Mouse (Mus musculus) layer of hippocampus, adult 18-20 months (tissue): ENCODE results near the gene Kdm8. TPM values are rescaled to one million over a fixed set of nuclear protein-coding genes. Genes with fewer than 3 reads are reported as not detected.

Experiments used
- DNase-seq, 2 experiments: peaks; one replicate each; pipeline ENCODE4 v3.0.0; 2022; ENCODE audit warnings: low spot score in 2 of 2
- total RNA-seq, 2 experiments: library from RNA; stranded (reverse); gene quantifications; 2 replicates each; pipeline ENCODE4 v1.2.3; 2021

Gene Kdm8
- total RNA-seq, 2 experiments from 2014 or later, result 3.2 to 4.8 TPM

- DNase-seq, result no peak
Observed at GRCm38 (mm10) chr7:125453671-125454070, 9.2 kb downstream of the Kdm8 start.

- no peak for DNase-seq
Observed at GRCm38 (mm10) chr7:125462200-125462599, 17.7 kb downstream of the Kdm8 start.

GRCm38 (mm10) chr7:125469937-125470336 lies 25.5 kb downstream of the Kdm8 start:
- peak; percentile 50 to 65 for DNase-seq

- no peak for DNase-seq
Observed at GRCm38 (mm10) chr7:125470901-125471300, 26.4 kb downstream of the Kdm8 start.

- peak; percentile 54 to 85 for DNase-seq
Observed at GRCm38 (mm10) chr7:125471991-125472741, 27.7 kb downstream of the Kdm8 start.

GRCm38 (mm10) chr7:125474535-125474934 lies 30.1 kb downstream of the Kdm8 start:
- DNase-seq, result no peak

- DNase-seq, result no peak
Observed at GRCm38 (mm10) chr7:125475601-125476251, 31.2 kb downstream of the Kdm8 start.

- no peak for DNase-seq
Observed at GRCm38 (mm10) chr7:125478391-125478984, 34.0 kb downstream of the Kdm8 start.

- DNase-seq, result no peak
Observed at GRCm38 (mm10) chr7:125480518-125480917, 36.0 kb downstream of the Kdm8 start.

GRCm38 (mm10) chr7:125482339-125482738 lies 37.9 kb downstream of the Kdm8 start:
- no peak for DNase-seq

- no peak for DNase-seq
Observed at GRCm38 (mm10) chr7:125482886-125483285, 38.4 kb downstream of the Kdm8 start.

- DNase-seq, result no peak
Observed at GRCm38 (mm10) chr7:125484791-125485190, 40.3 kb downstream of the Kdm8 start.

- DNase-seq, result no peak
Observed at GRCm38 (mm10) chr7:125486121-125486630, 41.7 kb downstream of the Kdm8 start.

- no peak for DNase-seq
Observed at GRCm38 (mm10) chr7:125487126-125487525, 42.6 kb downstream of the Kdm8 start.

GRCm38 (mm10) chr7:125488706-125489105 lies 44.2 kb downstream of the Kdm8 start:
- no peak for DNase-seq

- DNase-seq, result no peak
Observed at GRCm38 (mm10) chr7:125489636-125490035, 45.2 kb downstream of the Kdm8 start.

- DNase-seq, result peak; percentile 96 to 97
Observed at GRCm38 (mm10) chr7:125490947-125491735, 46.7 kb downstream of the Kdm8 start, which contains the start of gene Nsmce1. Nsmce1 (minus strand) TSS chr7:125491596.

- no peak for DNase-seq
Observed at GRCm38 (mm10) chr7:125491760-125492159, 47.3 kb downstream of the Kdm8 start.

GRCm38 (mm10) chr7:125492551-125492950 lies 48.1 kb downstream of the Kdm8 start:
- no peak for DNase-seq

GRCm38 (mm10) chr7:125495864-125496440 lies 51.5 kb downstream of the Kdm8 start:
- DNase-seq, result no peak
